Mouse (Mus musculus): Measurements from ENCODE around the gene Lmntd1. TPM values are rescaled to one million over a fixed set of nuclear protein-coding genes. Genes with fewer than 3 reads are reported as not detected.

Lmntd1 gene
- polyA plus RNA-seq, 2 experiments, result 0.79 to 0.88 TPM

GRCm38 (mm10) chr6:145616402-145617229 lies 2.5 kb upstream of the Lmntd1 start:
- Histone ChIP-seq H3K36me3 (ENCODE audit: control insufficient read depth, insufficient read depth, low read length) (no peaks in the 10 kb centered on the region), H3K27me3 (ENCODE audit: control insufficient read depth, insufficient read depth, low read length) (no peaks in the 10 kb centered on the region), H3K4me3 (replicated peaks; ENCODE audit: low read length) (no peak overlapping the region), H3K9me3 (ENCODE audit: control insufficient read depth, low read length) (no peaks in the 10 kb centered on the region), H3K9ac (ENCODE audit: low read depth, low read length, severe bottlenecking) (no peak overlapping the region), H3K27ac (replicated peaks; ENCODE audit: low read depth, low read length) (no peak overlapping the region), H3K4me1 (ENCODE audit: control insufficient read depth, insufficient read depth, low read length) (no peaks in the 10 kb centered on the region), H3K4me2 (replicated peaks; ENCODE audit: low read depth, low read length, severe bottlenecking) (no peak overlapping the region)
- ATAC-seq (ENCODE audit: low FRiP score, low read depth) (no peak), DNase-seq (ENCODE audit: low spot score) (no peak)
- WGBS, result 77% methylated on average over 5 of the region's 5 CpGs
- no peak for TF ChIP-seq POLR2A (IDR thresholded peaks at IDR 0.05; ENCODE audit: borderline replicate concordance, extremely low read depth, insufficient read depth, insufficient read length)

GRCm38 (mm10) chr6:145615666-145616210 lies 1.6 kb upstream of the Lmntd1 start, which contains the start of gene Tuba3b:
Gene Tuba3b (plus strand): TSS chr6:145615757.
- Histone ChIP-seq H3K4me1 (ENCODE audit: control insufficient read depth, insufficient read depth, low read length) (no peaks in the 10 kb centered on the region), H3K4me2 (replicated peaks; ENCODE audit: low read depth, low read length, severe bottlenecking) (no peak within 1 kb of the TSS), H3K36me3 (ENCODE audit: control insufficient read depth, insufficient read depth, low read length) (no peaks in the 10 kb centered on the region), H3K27me3 (ENCODE audit: control insufficient read depth, insufficient read depth, low read length) (no peaks in the 10 kb centered on the region), H3K27ac (replicated peaks; ENCODE audit: low read depth, low read length) (no peak within 1 kb of the TSS), H3K9ac (ENCODE audit: low read depth, low read length, severe bottlenecking) (no peak within 1 kb of the TSS), H3K4me3 (replicated peaks; ENCODE audit: low read length) (no peak within 1 kb of the TSS), H3K9me3 (ENCODE audit: control insufficient read depth, low read length) (no peaks in the 10 kb centered on the region)
- DNase-seq (ENCODE audit: low spot score) (no peak), ATAC-seq (ENCODE audit: low FRiP score, low read depth) (no peak)
- TF ChIP-seq POLR2A (IDR thresholded peaks at IDR 0.05; ENCODE audit: borderline replicate concordance, extremely low read depth, insufficient read depth, insufficient read length), result no peak
- 95% methylated on average over 31 of the region's 31 CpGs for WGBS

- Histone ChIP-seq H3K27ac (replicated peaks; ENCODE audit: low read depth, low read length) (no peak overlapping the region), H3K4me2 (replicated peaks; ENCODE audit: low read depth, low read length, severe bottlenecking) (no peak overlapping the region), H3K4me1 (ENCODE audit: control insufficient read depth, insufficient read depth, low read length) (peaks cover 4% of the 10 kb centered on the region; the same call in 1 of the 2 replicates), H3K36me3 (ENCODE audit: control insufficient read depth, insufficient read depth, low read length) (no peaks in the 10 kb centered on the region), H3K9me3 (ENCODE audit: control insufficient read depth, low read length) (no peaks in the 10 kb centered on the region), H3K27me3 (ENCODE audit: control insufficient read depth, insufficient read depth, low read length) (no peaks in the 10 kb centered on the region), H3K9ac (ENCODE audit: low read depth, low read length, severe bottlenecking) (no peak overlapping the region), H3K4me3 (replicated peaks; ENCODE audit: low read length) (no peak overlapping the region)
- WGBS, result 82% methylated on average over 3 of the region's 3 CpGs
- DNase-seq (ENCODE audit: low spot score) (no peak), ATAC-seq (ENCODE audit: low FRiP score, low read depth) (no peak)
- TF ChIP-seq POLR2A (IDR thresholded peaks at IDR 0.05; ENCODE audit: borderline replicate concordance, extremely low read depth, insufficient read depth, insufficient read length), result no peak
Observed at GRCm38 (mm10) chr6:145612611-145613010, 1.5 kb downstream of the Lmntd1 start.

- no peak overlapping the region for H3K27ac ChIP-seq (replicated peaks; ENCODE audit: low read depth, low read length)
- no peak overlapping the region for H3K4me2 ChIP-seq (replicated peaks; ENCODE audit: low read depth, low read length, severe bottlenecking)
- H3K4me3 ChIP-seq (replicated peaks; ENCODE audit: low read length), result no peak overlapping the region
- peaks cover 9% of the 10 kb centered on the region; the same call in 1 of the 2 replicates for H3K4me1 ChIP-seq (ENCODE audit: control insufficient read depth, insufficient read depth, low read length)
- no peak overlapping the region for H3K9ac ChIP-seq (ENCODE audit: low read depth, low read length, severe bottlenecking)
- no peak for DNase-seq (ENCODE audit: low spot score)
- no peak for TF ChIP-seq POLR2A (IDR thresholded peaks at IDR 0.05; ENCODE audit: borderline replicate concordance, extremely low read depth, insufficient read depth, insufficient read length)
- H3K36me3 ChIP-seq (ENCODE audit: control insufficient read depth, insufficient read depth, low read length), result no peaks in the 10 kb centered on the region
- H3K27me3 ChIP-seq (ENCODE audit: control insufficient read depth, insufficient read depth, low read length), result no peaks in the 10 kb centered on the region
- ATAC-seq (ENCODE audit: low FRiP score, low read depth), result no peak
- WGBS, result 94% methylated on average over 5 of the region's 5 CpGs
- H3K9me3 ChIP-seq (ENCODE audit: control insufficient read depth, low read length), result no peaks in the 10 kb centered on the region
Observed at GRCm38 (mm10) chr6:145610901-145611300, 3.2 kb downstream of the Lmntd1 start.

GRCm38 (mm10) chr6:145608693-145609092 lies 5.4 kb downstream of the Lmntd1 start:
- no peak for TF ChIP-seq POLR2A (IDR thresholded peaks at IDR 0.05; ENCODE audit: borderline replicate concordance, extremely low read depth, insufficient read depth, insufficient read length)
- H3K27me3 ChIP-seq (ENCODE audit: control insufficient read depth, insufficient read depth, low read length), result no peaks in the 10 kb centered on the region
- no peak overlapping the region for H3K4me2 ChIP-seq (replicated peaks; ENCODE audit: low read depth, low read length, severe bottlenecking)
- H3K9ac ChIP-seq (ENCODE audit: low read depth, low read length, severe bottlenecking), result no peak overlapping the region
- H3K27ac ChIP-seq (replicated peaks; ENCODE audit: low read depth, low read length), result no peak overlapping the region
- no peaks in the 10 kb centered on the region for H3K36me3 ChIP-seq (ENCODE audit: control insufficient read depth, insufficient read depth, low read length)
- H3K9me3 ChIP-seq (ENCODE audit: control insufficient read depth, low read length), result no peaks in the 10 kb centered on the region
- no peak for DNase-seq (ENCODE audit: low spot score)
- peaks cover 24% of the 10 kb centered on the region for H3K4me1 ChIP-seq (ENCODE audit: control insufficient read depth, insufficient read depth, low read length)
- no peak for ATAC-seq (ENCODE audit: low FRiP score, low read depth)
- 86% methylated on average over 5 of the region's 5 CpGs for WGBS
- no peak overlapping the region for H3K4me3 ChIP-seq (replicated peaks; ENCODE audit: low read length)
